Mouse (Mus musculus) gastrocnemius, postnatal 36 days (tissue): ENCODE data around the gene Cd2ap. TPM values are rescaled to one million over a fixed set of nuclear protein-coding genes. Genes with fewer than 3 reads are reported as not detected.
"Not testable (repeated sequence)": the region's sequence is repeated elsewhere in the genome, so short reads cannot be mapped to it uniquely, and the experiment has no call there.

Experiments
- DNase-seq, 2 experiments: peaks; one replicate each; pipeline ENCODE4 v3.0.0; 2022
- intact Hi-C: fragments of 180-260 bp; cut with DNase I; formaldehyde crosslinking; loops from one replicate; pipeline ENCODE4 v1.15.1; 2025
- long read RNA-seq, 2 experiments: library from polyadenylated mRNA; stranded (forward); transcript quantifications; one replicate each; pipeline ENCODE4 v2.0.0; 2021
- total RNA-seq, 2 experiments: library from RNA; stranded (reverse); gene quantifications; 2 replicates each; pipeline ENCODE4 v1.2.3; 2021

The Cd2ap gene
- 10 to 100 TPM; 12.4 to 13.4 TPM for total RNA-seq
- long read RNA-seq, experiment 1, partial matches to known transcripts: 1 of 3 reads
- long read RNA-seq, experiment 1, other reads (novel, unspliced or antisense): 2 of 3 reads
- long read RNA-seq, experiment 2, full-length matches to known transcripts: 2 of 3 reads
- long read RNA-seq, experiment 2, partial matches to known transcripts: 1 of 3 reads
- long read RNA-seq, experiment 2, other reads (novel, unspliced or antisense): 0 of 3 reads

- intact Hi-C loops: loop anchor here (5.0 kb wide), 1 partner anchor 46 kb away; no protein-coding TSS in a partner anchor
- DNase-seq: peak; percentile 95 to 97
Measured at GRCm38 (mm10) chr17:42876001-42876903, at the start of gene Cd2ap. Gene Cd2ap, minus strand, starts transcription at chr17:42876665.

GRCm38 (mm10) chr17:42924731-42925130 lies 48.3 kb upstream of the Cd2ap start:
- intact Hi-C loops: loop anchor here (5.0 kb wide), 1 partner anchor 47 kb away; the partner anchor contains the start of gene Cd2ap
- no peak for DNase-seq

GRCm38 (mm10) chr17:42918810-42919209 lies 42.3 kb upstream of the Cd2ap start:
- intact Hi-C loops: no loop called here
- DNase-seq: no peak

GRCm38 (mm10) chr17:42914726-42915125 lies 38.3 kb upstream of the Cd2ap start:
- intact Hi-C loops: no loop called here
- no peak for DNase-seq

GRCm38 (mm10) chr17:42912193-42912592 lies 35.7 kb upstream of the Cd2ap start:
- intact Hi-C loops: no loop called here
- DNase-seq: no peak

GRCm38 (mm10) chr17:42910476-42910875 lies 34.0 kb upstream of the Cd2ap start:
- DNase-seq: no peak
- intact Hi-C loops: no loop called here

- DNase-seq: no peak
- intact Hi-C loops: no loop called here
Measured at GRCm38 (mm10) chr17:42909376-42909775, 32.9 kb upstream of the Cd2ap start.

GRCm38 (mm10) chr17:42908744-42909370 lies 32.4 kb upstream of the Cd2ap start:
- intact Hi-C loops: no loop called here
- no peak for DNase-seq

- no peak for DNase-seq
- intact Hi-C loops: no loop called here
Measured at GRCm38 (mm10) chr17:42908136-42908535, 31.7 kb upstream of the Cd2ap start.

GRCm38 (mm10) chr17:42906456-42906855 lies 30.0 kb upstream of the Cd2ap start:
- intact Hi-C loops, DNase-seq: not testable (repeated sequence)

GRCm38 (mm10) chr17:42905919-42906318 lies 29.5 kb upstream of the Cd2ap start:
- DNase-seq: no peak
- intact Hi-C loops: no loop called here

GRCm38 (mm10) chr17:42900795-42901194 lies 24.3 kb upstream of the Cd2ap start:
- intact Hi-C loops: no loop called here
- DNase-seq: no peak

- intact Hi-C loops: loop anchor here (5.0 kb wide), 1 partner anchor 55 kb away; no protein-coding TSS in a partner anchor
Measured at GRCm38 (mm10) chr17:42887282-42887707, 10.8 kb upstream of the Cd2ap start.

GRCm38 (mm10) chr17:42885091-42885501 lies 8.6 kb upstream of the Cd2ap start:
- intact Hi-C loops: loop anchor here (5.0 kb wide), 1 partner anchor 57 kb away; no protein-coding TSS in a partner anchor
- no peak for DNase-seq

More at GRCm38 (mm10) chr17:42887282-42887707, 10.8 kb upstream of the Cd2ap start:
- no peak for DNase-seq

- no peak for DNase-seq
- intact Hi-C loops: no loop called here
Measured at GRCm38 (mm10) chr17:42884382-42884781, 7.9 kb upstream of the Cd2ap start.

GRCm38 (mm10) chr17:42883769-42884168 lies 7.3 kb upstream of the Cd2ap start:
- intact Hi-C loops: no loop called here
- DNase-seq: no peak

GRCm38 (mm10) chr17:42883315-42883714 lies 6.8 kb upstream of the Cd2ap start:
- DNase-seq: no peak

GRCm38 (mm10) chr17:42882873-42883272 lies 6.4 kb upstream of the Cd2ap start:
- intact Hi-C loops: no loop called here
- no peak for DNase-seq

More at GRCm38 (mm10) chr17:42883315-42883714, 6.8 kb upstream of the Cd2ap start:
- intact Hi-C loops: no loop called here

- DNase-seq: no peak
- intact Hi-C loops: loop anchor here (5.0 kb wide), 1 partner anchor 45 kb away; no protein-coding TSS in a partner anchor
Measured at GRCm38 (mm10) chr17:42876904-42877425, 500 bp upstream of the Cd2ap start.

- peak in 1 of 2 experiments; percentile 33 for DNase-seq
Measured at GRCm38 (mm10) chr17:42875571-42876000, 879 bp downstream of the Cd2ap start.

More at GRCm38 (mm10) chr17:42875571-42876000, 879 bp downstream of the Cd2ap start:
- intact Hi-C loops: loop anchor here (5.0 kb wide), 1 partner anchor 47 kb away; no protein-coding TSS in a partner anchor
